Mouse (Mus musculus): ENCODE data around the gene Tab1. TPM values are rescaled to one million over a fixed set of nuclear protein-coding genes. Genes with fewer than 3 reads are reported as not detected.

The Tab1 gene
- polyA plus RNA-seq, 1 experiment from 2014 or later: 21.6 TPM

GRCm38 (mm10) chr15:80159286-80159901 is 26.5 kb downstream of the Tab1 start:
- Histone ChIP-seq H3K36me3 (ENCODE audit: control insufficient read depth, insufficient read depth, low read length) (peaks cover 17% of the 10 kb centered on the region), H3K9me3 (ENCODE audit: control insufficient read depth, low read length) (no peaks in the 10 kb centered on the region), H3K4me2 (replicated peaks; ENCODE audit: low read depth, low read length) (no peak overlapping the region), H3K4me3 (ENCODE audit: low read depth, low read length) (no peak overlapping the region), H3K27me3 (ENCODE audit: control insufficient read depth, insufficient read depth, low read length) (no peaks in the 10 kb centered on the region), H3K4me1 (replicated peaks; ENCODE audit: control insufficient read depth, insufficient read depth, low read length) (0 out of 2 replicates have a peak, but pooled peaks cover 3% of the 10 kb centered on the region), H3K9ac (ENCODE audit: low read depth, low read length) (no peak overlapping the region), H3K27ac (ENCODE audit: low read depth, low read length) (peak overlapping the region; percentile 20; the same call in 1 of the 2 replicates)
- ATAC-seq (ENCODE audit: low FRiP score) (no peak), DNase-seq (ENCODE audit: low spot score) (peak; percentile 38)
- 48% methylated on average over 8 of the region's 8 CpGs for WGBS

DNA sequence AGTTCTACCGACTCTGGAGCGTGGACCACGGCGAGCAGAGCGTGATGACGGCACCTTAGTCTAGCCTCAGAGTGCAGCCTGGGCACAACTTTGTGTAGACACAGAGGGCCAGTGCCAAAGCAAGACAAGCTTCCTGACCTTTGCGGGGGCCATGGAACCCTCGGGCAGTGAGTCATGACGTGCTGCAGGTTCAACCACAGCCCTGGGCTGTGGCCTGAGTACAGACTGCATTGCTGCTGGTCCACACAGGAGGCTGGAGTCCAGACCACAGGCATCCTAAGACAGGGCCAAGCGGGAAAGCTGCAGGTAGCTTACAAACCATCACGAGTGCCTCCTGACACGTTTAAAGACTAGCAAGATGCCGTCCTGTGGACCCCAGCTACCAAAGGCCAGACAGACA is 27.3 kb downstream of the Tab1 start:
- Histone ChIP-seq H3K9me3 (ENCODE audit: control insufficient read depth, low read length) (no peaks in the 10 kb centered on the region), H3K36me3 (ENCODE audit: control insufficient read depth, insufficient read depth, low read length) (peaks cover 17% of the 10 kb centered on the region), H3K9ac (ENCODE audit: low read depth, low read length) (no peak overlapping the region), H3K27ac (ENCODE audit: low read depth, low read length) (no peak overlapping the region), H3K27me3 (ENCODE audit: control insufficient read depth, insufficient read depth, low read length) (no peaks in the 10 kb centered on the region), H3K4me1 (replicated peaks; ENCODE audit: control insufficient read depth, insufficient read depth, low read length) (0 out of 2 replicates have a peak, but pooled peaks cover 3% of the 10 kb centered on the region), H3K4me3 (ENCODE audit: low read depth, low read length) (no peak overlapping the region), H3K4me2 (replicated peaks; ENCODE audit: low read depth, low read length) (no peak overlapping the region)
- 80% methylated on average over 13 of the region's 13 CpGs for WGBS
- DNase-seq (ENCODE audit: low spot score): no peak
- ATAC-seq (ENCODE audit: low FRiP score): no peak

- no peak overlapping the region for H3K27ac ChIP-seq (ENCODE audit: low read depth, low read length)
- H3K4me3 ChIP-seq (ENCODE audit: low read depth, low read length): no peak overlapping the region
- no peaks in the 10 kb centered on the region for H3K27me3 ChIP-seq (ENCODE audit: control insufficient read depth, insufficient read depth, low read length)
- DNase-seq (ENCODE audit: low spot score) (no peak), ATAC-seq (ENCODE audit: low FRiP score) (no peak)
- peaks cover 13% of the 10 kb centered on the region for H3K36me3 ChIP-seq (ENCODE audit: control insufficient read depth, insufficient read depth, low read length)
- 79% methylated on average over 4 of the region's 4 CpGs for WGBS
- 0 out of 2 replicates have a peak, but pooled peaks cover 3% of the 10 kb centered on the region for H3K4me1 ChIP-seq (replicated peaks; ENCODE audit: control insufficient read depth, insufficient read depth, low read length)
- no peak overlapping the region for H3K4me2 ChIP-seq (replicated peaks; ENCODE audit: low read depth, low read length)
- H3K9ac ChIP-seq (ENCODE audit: low read depth, low read length): no peak overlapping the region
- H3K9me3 ChIP-seq (ENCODE audit: control insufficient read depth, low read length): no peaks in the 10 kb centered on the region
These were observed 27.8 kb downstream of the Tab1 start for GRCm38 (mm10) chr15:80160726-80161125.

DNA sequence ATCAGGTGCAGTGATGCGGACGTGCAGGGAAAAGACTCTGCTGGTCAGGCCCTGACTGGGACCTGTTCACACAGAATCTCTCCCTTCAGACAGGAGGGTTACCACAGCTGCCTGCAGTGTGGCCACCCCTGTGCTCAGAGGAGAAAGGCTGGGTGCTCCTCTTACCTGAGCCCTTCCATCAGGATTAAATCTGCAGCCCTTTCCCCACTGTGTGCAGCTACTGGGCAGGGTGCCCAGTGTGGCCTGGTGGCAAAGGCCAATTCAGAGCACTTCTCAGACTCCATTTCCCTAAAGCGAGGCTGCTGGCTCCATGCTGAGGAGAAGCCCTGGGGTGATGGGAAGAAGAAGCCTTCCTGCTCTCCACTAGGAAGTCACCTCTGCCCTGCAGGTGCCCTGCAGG is 28.3 kb downstream of the Tab1 start:
- Histone ChIP-seq H3K4me1 (replicated peaks; ENCODE audit: control insufficient read depth, insufficient read depth, low read length) (0 out of 2 replicates have a peak, but pooled peaks cover 3% of the 10 kb centered on the region), H3K4me3 (ENCODE audit: low read depth, low read length) (no peak overlapping the region), H3K27ac (ENCODE audit: low read depth, low read length) (no peak overlapping the region), H3K9ac (ENCODE audit: low read depth, low read length) (no peak overlapping the region), H3K9me3 (ENCODE audit: control insufficient read depth, low read length) (no peaks in the 10 kb centered on the region), H3K4me2 (replicated peaks; ENCODE audit: low read depth, low read length) (no peak overlapping the region), H3K36me3 (ENCODE audit: control insufficient read depth, insufficient read depth, low read length) (peaks cover 10% of the 10 kb centered on the region), H3K27me3 (ENCODE audit: control insufficient read depth, insufficient read depth, low read length) (no peaks in the 10 kb centered on the region)
- no peak for DNase-seq (ENCODE audit: low spot score)
- no peak for ATAC-seq (ENCODE audit: low FRiP score)
- 91% methylated on average over 3 of the region's 3 CpGs for WGBS

DNA sequence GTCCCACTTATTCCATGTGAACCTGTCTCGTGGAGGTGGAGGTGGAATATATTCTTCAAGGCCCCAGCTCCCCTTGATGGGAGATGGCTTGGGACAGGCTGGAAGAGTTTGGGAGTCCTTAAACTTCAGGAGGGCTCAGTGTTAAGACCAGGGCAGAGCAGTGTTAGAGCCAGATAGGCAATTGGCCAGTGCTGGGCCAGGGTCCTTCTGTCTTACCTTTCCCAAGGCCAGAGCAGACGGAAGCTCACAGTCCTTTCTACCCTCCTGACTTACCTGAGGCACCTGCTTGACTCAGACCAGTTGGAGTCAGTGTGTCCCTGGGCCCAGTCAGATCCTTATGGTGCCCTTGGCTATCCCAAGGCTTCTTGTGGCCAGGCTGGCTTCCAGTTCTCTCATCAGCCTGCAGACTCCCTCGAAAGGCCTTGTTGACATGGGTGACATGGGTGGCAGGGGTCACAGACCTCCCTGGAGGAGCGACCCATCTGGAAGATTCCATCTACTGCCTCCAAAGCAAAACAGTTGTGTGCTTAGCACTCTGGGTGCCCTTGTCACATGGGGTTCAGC is 29.6 kb downstream of the Tab1 start:
- DNase-seq (ENCODE audit: low spot score): no peak
- H3K9me3 ChIP-seq (ENCODE audit: control insufficient read depth, low read length): no peaks in the 10 kb centered on the region
- no peak overlapping the region for H3K4me2 ChIP-seq (replicated peaks; ENCODE audit: low read depth, low read length)
- H3K4me1 ChIP-seq (replicated peaks; ENCODE audit: control insufficient read depth, insufficient read depth, low read length): 0 out of 2 replicates have a peak, but pooled peaks cover 3% of the 10 kb centered on the region
- H3K27me3 ChIP-seq (ENCODE audit: control insufficient read depth, insufficient read depth, low read length): no peaks in the 10 kb centered on the region
- H3K36me3 ChIP-seq (ENCODE audit: control insufficient read depth, insufficient read depth, low read length): peaks cover 10% of the 10 kb centered on the region
- ATAC-seq (ENCODE audit: low FRiP score): no peak
- H3K4me3 ChIP-seq (ENCODE audit: low read depth, low read length): no peak overlapping the region
- no peak overlapping the region for H3K9ac ChIP-seq (ENCODE audit: low read depth, low read length)
- WGBS: 83% methylated on average over 4 of the region's 4 CpGs
- H3K27ac ChIP-seq (ENCODE audit: low read depth, low read length): no peak overlapping the region

GRCm38 (mm10) chr15:80163274-80163673 is 30.3 kb downstream of the Tab1 start:
- Histone ChIP-seq H3K36me3 (ENCODE audit: control insufficient read depth, insufficient read depth, low read length) (peaks cover 9% of the 10 kb centered on the region), H3K4me2 (replicated peaks; ENCODE audit: low read depth, low read length) (no peak overlapping the region), H3K4me3 (ENCODE audit: low read depth, low read length) (no peak overlapping the region), H3K4me1 (replicated peaks; ENCODE audit: control insufficient read depth, insufficient read depth, low read length) (0 out of 2 replicates have a peak, but pooled peaks cover 3% of the 10 kb centered on the region), H3K9me3 (ENCODE audit: control insufficient read depth, low read length) (no peaks in the 10 kb centered on the region), H3K9ac (ENCODE audit: low read depth, low read length) (no peak overlapping the region), H3K27me3 (ENCODE audit: control insufficient read depth, insufficient read depth, low read length) (no peaks in the 10 kb centered on the region), H3K27ac (ENCODE audit: low read depth, low read length) (no peak overlapping the region)
- DNase-seq (ENCODE audit: low spot score): no peak
- no peak for ATAC-seq (ENCODE audit: low FRiP score)
- 81% methylated on average over 11 of the region's 11 CpGs for WGBS

- Histone ChIP-seq H3K27me3 (ENCODE audit: control insufficient read depth, insufficient read depth, low read length) (no peaks in the 10 kb centered on the region), H3K4me3 (ENCODE audit: low read depth, low read length) (no peak overlapping the region), H3K4me1 (replicated peaks; ENCODE audit: control insufficient read depth, insufficient read depth, low read length) (0 out of 2 replicates have a peak, but pooled peaks cover 3% of the 10 kb centered on the region), H3K9me3 (ENCODE audit: control insufficient read depth, low read length) (no peaks in the 10 kb centered on the region), H3K27ac (ENCODE audit: low read depth, low read length) (no peak overlapping the region), H3K9ac (ENCODE audit: low read depth, low read length) (no peak overlapping the region), H3K36me3 (ENCODE audit: control insufficient read depth, insufficient read depth, low read length) (0 out of 2 replicates have a peak, but pooled peaks cover 5% of the 10 kb centered on the region), H3K4me2 (replicated peaks; ENCODE audit: low read depth, low read length) (no peak overlapping the region)
- ATAC-seq (ENCODE audit: low FRiP score): no peak
- no peak for DNase-seq (ENCODE audit: low spot score)
- 84% methylated on average over 4 of the region's 4 CpGs for WGBS
These were observed 30.8 kb downstream of the Tab1 start for GRCm38 (mm10) chr15:80163716-80164115.

GRCm38 (mm10) chr15:80165396-80165795 is 32.5 kb downstream of the Tab1 start:
- Histone ChIP-seq H3K9me3 (ENCODE audit: control insufficient read depth, low read length) (no peaks in the 10 kb centered on the region), H3K4me2 (replicated peaks; ENCODE audit: low read depth, low read length) (no peak overlapping the region), H3K27ac (ENCODE audit: low read depth, low read length) (no peak overlapping the region), H3K36me3 (ENCODE audit: control insufficient read depth, insufficient read depth, low read length) (0 out of 2 replicates have a peak, but pooled peaks cover 5% of the 10 kb centered on the region), H3K27me3 (ENCODE audit: control insufficient read depth, insufficient read depth, low read length) (no peaks in the 10 kb centered on the region), H3K4me1 (replicated peaks; ENCODE audit: control insufficient read depth, insufficient read depth, low read length) (no peaks in the 10 kb centered on the region), H3K9ac (ENCODE audit: low read depth, low read length) (no peak overlapping the region), H3K4me3 (ENCODE audit: low read depth, low read length) (no peak overlapping the region)
- ATAC-seq (ENCODE audit: low FRiP score) (no peak), DNase-seq (ENCODE audit: low spot score) (no peak)
- 61% methylated on average over 5 of the region's 5 CpGs for WGBS

GRCm38 (mm10) chr15:80169484-80169883 is 36.6 kb downstream of the Tab1 start:
- ATAC-seq (ENCODE audit: low FRiP score): no peak
- Histone ChIP-seq H3K9me3 (ENCODE audit: control insufficient read depth, low read length) (no peaks in the 10 kb centered on the region), H3K4me1 (replicated peaks; ENCODE audit: control insufficient read depth, insufficient read depth, low read length) (no peaks in the 10 kb centered on the region), H3K4me2 (replicated peaks; ENCODE audit: low read depth, low read length) (no peak overlapping the region), H3K4me3 (ENCODE audit: low read depth, low read length) (no peak overlapping the region), H3K9ac (ENCODE audit: low read depth, low read length) (no peak overlapping the region), H3K27me3 (ENCODE audit: control insufficient read depth, insufficient read depth, low read length) (no peaks in the 10 kb centered on the region), H3K36me3 (ENCODE audit: control insufficient read depth, insufficient read depth, low read length) (no peaks in the 10 kb centered on the region), H3K27ac (ENCODE audit: low read depth, low read length) (no peak overlapping the region)
- WGBS: 95% methylated on average over 1 of the region's 1 CpGs
- no peak for DNase-seq (ENCODE audit: low spot score)
